Mouse (Mus musculus) neural tube, embryonic 10.5 days (tissue): ENCODE results near the gene Wdr1.
"Not testable (repeated sequence)": the region's sequence is repeated elsewhere in the genome, so short reads cannot be mapped to it uniquely, and the experiment has no call there.

Source experiments
- DNase-seq: peaks from one replicate; pipeline ENCODE4 v3.0.0-alpha.2; 2017; ENCODE audit warnings: low spot score; ENCODE audit errors: extremely low spot score

The Wdr1 gene

DNA sequence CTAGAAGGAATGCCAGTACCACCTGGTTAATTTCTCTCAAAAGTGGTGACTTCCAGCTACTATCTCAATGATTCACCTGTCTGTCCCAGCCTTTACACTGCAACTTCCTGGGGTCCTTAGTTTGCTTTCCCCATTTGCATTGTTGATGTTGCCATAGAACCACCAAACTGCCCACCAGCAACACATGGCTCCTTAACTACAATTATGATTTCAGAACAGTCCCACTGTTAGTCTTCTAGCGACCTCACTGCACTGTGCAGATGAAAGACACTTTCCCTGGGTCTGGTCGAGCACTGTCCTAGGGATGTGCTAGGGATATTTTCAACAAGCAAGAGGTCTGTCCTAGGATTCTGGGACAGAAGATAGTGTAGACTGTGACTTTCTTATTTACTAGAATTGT is at the start of gene Wdr1:
TSS of gene Wdr1 (minus strand) at position 101 of the 400 bp plus-strand sequence.
- DNase-seq = no peak

DNA sequence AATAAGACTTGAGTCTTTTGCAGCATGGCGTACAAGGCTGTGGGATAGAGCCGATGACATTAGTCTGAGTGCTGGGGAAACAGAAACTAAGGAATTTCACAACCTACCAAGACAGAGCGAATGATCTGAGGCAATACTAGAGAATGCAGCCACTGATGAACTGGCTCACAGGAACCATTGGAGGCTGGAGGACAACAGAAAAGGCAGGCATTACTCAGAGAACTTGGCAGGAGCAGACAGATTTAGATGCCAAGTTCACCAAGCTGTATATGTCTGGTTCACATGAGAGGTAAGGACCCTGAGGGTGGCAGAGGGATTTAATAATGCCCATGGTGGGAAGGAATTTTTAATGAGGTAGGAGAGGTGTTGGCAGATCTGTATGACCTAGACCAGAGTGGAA is 48.1 kb upstream of the Wdr1 start:
- no peak for DNase-seq

DNA sequence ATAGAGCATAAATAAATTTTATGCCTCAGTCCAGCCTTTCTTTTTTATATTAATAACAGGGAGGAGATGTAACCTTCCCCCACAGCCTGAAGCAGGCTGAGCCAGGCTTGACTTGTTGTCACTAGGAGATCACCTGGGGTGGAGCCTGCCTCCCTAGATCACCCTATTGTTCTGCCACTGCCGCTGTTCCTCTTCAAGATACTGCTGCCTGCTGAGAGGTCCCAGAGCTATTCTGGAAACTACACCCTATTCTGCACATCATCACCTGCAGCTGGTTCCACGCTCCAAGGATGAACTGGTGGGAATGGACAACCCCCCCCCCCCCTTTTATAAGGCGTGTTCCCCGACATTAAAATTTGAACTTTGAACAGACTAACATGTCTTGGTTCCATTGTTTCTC is 45.2 kb upstream of the Wdr1 start:
- not testable (repeated sequence) for DNase-seq

DNA sequence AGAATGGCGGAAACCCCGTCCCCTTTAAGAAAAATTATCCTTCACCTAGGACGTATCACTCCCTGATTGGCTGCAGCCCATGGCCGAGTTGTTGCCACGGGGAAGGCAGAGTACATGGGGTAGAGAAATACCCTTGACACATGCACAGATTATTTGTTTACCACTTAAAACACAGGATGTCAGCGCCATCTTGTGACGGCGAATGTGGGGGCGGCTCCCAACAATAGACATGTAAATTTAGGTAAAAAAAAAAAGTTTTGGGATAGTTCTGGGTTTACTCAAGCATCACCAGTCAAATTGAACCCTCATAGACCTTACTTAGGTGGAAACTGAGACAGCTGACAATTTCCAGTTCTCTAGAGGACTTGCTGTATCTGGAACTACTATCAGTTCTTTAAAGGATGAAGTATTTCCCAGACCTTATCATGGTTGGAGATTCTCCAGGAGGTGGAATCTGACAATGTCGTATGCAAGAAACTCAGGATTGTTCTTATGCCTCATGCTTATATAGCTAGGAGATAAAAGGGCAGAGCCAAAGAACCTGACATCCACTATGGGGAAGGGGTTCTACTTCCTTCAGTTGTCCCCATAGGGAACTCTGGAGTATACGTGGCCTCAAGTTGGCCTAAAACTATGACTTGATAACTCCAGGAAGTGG is 35.8 kb upstream of the Wdr1 start:
- DNase-seq = no peak

DNA sequence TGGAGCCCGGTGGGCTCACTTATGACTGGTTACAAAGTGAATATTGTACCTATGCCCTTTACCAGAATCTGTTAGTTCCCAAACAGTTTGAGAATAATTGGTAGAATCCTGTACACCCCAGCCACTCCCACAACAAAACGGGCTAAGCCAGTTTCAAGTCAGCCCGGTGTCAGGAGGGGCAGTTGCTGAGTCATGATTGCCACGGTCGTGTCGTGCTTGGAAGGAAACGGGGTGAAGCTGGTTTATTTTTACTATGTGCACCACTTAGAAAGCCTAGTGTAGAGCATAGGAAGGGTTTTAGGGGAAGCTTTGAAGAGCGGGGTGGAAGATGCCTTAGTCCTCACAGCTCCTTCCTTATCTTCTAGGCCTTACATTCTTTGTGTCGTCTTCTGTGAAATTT is 25.9 kb upstream of the Wdr1 start:
- DNase-seq = no peak

DNA sequence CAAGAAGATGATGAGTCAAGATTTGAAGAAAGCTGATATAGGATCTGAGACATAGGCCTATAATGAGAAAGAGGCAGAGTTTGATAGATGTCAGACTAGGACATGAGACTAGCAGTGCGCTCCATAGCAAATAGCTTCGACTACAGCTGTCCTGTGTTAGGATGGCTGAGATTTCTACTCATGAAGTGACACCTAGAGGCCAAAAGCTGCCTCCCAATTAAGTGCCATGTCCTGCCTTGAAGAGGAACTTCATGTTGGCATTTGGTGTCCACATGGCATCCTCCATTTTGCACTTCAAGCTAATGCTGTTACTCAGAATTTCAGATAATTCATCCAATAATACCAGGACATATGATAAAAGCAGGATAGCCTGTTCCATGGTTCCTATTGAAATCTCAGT is 22.4 kb upstream of the Wdr1 start:
- no peak for DNase-seq

DNA sequence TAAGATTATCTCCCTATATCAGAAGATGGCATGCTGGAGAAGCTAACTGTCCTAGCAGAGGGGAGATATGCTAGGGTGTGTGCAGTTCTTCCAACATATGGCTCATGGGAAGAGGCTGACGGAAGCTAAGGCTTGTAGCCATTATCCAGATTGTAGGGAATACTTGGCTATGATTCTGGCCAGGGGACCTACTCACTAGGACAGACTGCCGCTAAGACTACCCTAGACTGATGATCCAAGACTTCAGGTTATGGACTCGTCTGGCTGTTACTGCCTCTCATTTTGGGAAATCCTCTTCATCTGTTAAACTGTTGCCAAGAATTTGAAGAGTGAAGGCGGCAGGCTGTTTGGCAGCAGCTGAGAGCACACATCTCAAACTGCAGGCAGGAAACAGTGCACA is 20.0 kb upstream of the Wdr1 start:
- no peak for DNase-seq

DNA sequence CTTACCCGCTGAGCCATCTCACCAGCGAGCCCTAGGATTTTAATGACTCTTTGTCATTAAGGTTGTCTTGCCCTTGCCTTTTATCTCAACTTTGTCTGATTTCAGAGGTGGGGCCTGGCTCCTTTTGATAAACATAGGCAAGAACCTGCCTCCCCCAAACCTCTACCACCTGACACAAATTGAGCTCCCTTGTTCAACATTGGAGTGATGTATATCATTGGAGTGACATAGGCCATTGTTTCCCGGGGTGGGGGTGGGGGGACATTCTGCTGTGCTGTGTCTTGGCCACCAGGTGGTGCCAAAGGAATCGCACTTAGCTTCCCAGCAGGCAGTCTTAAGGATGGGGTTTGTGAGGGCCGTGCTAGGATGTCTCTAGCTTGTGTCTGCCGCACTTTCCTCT is 17.7 kb upstream of the Wdr1 start:
- peak; percentile 46 for DNase-seq

DNA sequence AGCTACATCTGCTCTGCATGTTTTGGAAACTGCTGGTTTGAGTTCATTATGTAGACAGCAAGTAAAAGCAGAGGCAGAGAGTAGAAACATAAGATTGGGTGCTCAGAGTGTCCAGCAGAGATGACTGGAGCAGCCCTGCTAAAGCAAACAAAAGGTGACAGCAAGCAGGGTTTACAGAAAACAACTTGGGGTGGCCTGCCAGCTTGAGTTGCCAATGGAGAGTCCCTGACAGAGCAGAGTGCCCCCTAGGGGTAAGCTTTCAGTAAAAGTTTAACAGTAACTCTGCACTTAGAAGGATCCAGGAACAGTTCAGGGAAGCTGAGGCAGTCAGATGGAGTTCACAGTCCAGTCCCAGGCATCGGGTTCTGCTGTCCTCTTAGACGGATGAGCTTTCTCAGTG is 7.9 kb upstream of the Wdr1 start:
- DNase-seq = no peak

DNA sequence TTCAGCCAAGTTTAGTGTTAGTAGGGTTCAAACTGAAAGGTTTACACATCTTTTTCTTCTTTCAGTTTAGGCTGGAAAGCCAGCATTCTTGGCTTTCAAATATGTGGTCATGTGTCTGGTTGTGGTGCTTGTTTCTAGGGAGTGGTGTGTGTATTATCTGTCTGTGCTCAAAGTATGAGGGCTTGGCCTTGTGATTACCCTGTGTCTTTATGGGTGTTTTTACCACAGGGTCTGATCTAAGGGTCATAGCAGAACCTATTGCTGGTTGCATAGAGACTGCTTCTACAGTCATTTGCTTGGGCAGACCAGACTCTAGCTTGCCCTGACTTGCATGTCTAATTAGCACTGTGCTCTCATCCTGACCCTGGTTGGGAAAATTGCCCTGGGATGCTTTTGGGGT is 5.6 kb upstream of the Wdr1 start:
- no peak for DNase-seq

DNA sequence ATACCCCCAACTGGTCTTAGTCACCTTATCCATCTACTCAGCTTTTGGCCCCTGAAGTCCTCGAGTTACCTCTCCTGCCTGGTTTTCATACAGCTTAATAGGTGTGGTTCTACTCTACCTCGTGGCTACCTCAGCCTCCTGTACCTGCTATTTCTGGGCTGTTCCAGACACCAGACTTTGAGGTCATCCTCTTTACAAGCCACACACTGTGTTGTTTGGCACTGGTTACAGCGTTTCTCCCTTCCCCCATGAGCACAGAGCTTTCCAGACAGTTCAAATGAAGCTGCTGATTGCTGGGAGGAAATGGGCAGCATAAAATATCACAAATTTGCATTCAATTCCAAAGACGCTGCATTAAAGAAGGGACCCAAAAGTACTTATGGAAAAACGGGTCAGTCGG is 1.8 kb upstream of the Wdr1 start:
- no peak for DNase-seq

DNA sequence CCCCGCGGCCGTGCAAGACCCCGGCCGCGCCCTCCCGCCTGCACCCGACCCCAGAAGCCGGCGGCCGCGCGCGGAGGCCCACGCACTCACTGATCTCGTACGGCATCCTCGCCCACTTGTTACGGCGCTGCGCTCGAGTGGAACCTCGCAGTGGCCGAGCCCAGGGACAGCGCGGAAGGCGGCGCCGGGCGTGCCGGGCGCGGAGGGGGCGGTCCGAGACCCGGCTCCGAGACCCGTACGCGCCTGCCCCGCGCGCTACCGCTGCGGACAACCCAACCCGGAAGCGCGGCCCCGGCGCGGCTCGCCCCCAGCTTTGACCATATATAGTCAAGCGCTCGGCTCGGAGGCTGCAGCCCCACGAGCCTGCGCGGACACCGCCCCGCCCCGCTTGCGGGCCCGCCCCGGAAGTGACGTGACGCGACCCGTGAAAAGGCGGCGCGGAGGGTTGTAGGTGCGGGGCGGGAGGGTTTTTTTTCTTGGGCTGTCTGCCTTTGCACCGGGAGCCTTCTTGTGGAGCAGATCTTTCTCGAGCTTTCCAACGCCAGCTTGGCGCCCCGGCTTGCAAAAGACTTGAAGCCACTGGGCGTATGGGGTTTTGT is 1.5 kb downstream of the Wdr1 start:
- DNase-seq = peak; percentile 99

DNA sequence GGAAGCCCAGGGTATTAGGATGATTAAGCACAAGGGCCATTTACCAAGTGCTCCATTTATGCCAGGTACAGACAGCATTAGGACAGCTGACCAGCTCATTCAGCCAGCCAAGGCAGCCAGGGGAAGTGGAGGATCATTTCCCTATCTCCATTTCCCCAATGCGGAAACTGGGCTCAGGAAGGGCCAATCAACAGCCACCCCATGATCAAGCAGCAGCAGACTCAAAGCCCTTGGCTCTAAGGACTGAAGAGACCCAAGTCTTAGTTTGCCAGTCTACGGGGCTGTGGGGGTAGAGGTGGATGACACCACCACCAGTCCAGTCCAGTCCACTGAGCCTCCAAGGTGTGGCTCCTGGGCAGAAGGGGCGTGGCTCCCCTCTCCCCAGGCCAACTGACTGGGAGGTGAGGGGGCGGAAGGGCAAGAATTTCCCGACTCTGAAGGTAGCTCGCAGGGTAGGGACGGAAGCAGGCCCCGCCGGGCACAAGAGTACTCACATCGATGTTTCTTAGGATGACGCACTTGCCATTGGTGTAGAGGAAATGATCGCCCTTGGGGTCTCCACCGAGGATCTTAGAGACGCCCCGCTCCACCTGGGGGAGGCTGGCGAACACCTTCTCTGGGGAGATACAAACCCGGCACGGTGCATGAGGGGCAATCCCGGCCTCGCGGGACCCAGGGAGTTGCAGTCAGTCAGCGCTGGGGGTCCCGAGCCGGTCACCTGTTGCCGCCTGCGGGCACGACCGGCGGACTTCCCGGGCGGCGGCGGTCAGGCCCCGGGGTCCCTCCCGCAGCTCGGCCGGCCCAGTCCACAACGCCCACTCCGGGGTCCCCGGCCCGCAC is 2.2 kb downstream of the Wdr1 start:
- DNase-seq = no peak

DNA sequence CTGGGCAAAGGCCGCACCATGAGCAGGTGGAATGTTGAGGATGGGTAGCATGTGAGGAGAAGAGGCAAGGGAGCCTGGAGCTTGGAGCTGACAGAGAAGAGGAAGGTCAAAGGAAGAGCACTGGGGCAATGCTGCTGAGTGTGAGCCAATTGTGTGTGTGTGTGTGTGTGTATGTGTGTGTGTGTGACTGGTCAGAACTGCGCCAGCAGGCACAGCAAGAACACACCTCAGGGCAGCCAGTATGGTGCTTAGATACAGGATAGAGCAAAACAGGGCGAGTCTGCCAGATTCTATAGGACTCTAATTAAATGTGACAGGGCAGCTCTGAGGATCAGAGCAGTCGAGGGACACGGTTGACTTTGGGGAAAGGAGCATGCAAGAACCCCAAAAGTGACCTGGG is 4.2 kb downstream of the Wdr1 start:
- no peak for DNase-seq

DNA sequence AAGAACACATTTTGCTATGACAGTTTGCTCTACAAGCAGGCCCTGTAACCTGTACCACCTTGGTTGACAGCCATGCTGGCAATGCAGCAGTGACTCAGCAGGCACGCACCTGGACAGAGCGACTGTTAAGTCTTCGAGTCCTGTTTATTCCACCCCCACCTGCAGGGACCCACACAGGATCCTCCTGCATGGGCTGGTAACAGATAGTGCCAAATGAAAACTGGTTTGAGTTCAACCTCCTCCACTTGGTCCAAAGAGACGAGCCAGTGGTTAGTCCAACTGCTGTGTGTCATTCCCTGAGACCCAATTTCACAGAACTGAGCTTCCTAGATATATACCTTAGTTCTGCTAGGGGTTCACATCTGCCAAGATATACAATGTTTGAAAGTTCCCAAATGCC is 5.2 kb downstream of the Wdr1 start:
- no peak for DNase-seq

DNA sequence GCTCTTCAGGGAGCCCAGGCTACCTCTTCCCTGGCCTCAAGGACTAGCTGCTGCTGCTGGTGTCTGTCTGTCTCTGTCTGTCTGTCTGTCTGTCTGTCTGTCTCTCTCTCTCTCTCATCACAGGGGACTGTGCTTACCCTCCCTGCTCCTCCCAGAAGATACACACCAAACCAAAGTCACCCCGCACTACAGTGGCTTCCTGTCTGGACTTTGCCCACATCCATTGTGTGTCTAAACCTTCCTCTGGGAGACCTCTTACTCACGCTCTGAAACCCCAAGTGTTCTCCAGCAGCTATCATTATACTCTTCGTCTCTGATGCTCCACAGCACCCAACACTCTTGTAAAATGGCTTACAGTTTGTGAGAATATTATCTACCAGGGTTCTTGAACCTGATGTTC is 6.6 kb downstream of the Wdr1 start:
- DNase-seq = no peak

DNA sequence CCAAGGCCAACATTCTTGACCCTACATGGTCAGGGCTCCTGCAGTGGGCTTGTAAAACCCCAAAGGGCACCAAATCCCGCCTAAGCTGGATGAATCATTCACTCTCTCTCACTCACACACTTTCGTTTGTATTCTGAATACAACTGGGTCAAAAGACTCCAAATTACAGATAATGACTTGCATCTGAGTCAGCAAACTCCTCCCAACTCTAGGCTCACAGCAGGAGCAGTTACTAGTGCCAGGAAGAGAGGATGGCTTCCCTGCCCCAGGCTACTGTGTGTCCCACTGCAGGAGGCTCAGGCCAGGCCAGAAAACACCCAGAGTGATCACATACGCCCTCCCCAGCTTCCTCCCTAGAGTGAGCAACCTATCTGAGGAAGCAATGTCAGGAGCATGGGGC is 9.1 kb downstream of the Wdr1 start:
- DNase-seq = no peak

DNA sequence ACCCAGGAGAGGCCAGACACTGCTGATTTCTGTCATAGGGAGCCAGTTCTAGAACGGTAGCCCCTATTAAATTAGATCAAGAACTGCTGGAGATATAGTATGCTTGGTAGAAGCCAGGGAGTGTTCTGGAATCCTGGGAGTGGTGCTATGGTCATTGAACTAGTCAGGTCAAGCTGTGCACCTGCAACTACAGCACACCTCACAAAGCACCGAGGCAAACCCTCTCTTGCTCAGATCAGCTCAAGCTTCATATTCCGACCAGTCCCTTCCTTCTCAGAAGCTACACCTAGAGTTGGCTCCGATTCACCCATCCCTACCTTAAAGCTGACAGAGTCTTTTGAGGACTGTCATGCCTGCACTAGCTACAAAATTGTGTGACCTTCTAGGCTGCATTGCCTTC is 9.5 kb downstream of the Wdr1 start:
- DNase-seq = no peak

DNA sequence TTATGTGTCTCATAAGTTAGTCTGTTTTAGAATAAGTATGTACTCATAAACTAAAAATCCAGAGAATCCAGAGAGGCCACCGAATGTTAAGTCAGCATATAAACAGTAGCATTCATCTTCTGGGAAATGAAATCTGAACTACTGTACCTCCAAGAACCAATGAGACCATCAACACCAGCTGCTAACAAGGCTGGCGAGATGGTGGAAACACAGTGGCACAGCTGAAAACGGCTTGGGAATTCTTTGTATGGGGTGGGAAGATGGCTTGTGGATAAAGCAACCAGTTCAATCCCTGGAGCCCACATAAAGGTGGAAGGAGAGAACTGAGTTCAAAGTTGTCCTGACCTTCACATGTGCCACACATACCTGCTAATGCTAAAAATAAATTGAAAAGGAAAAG is 10.4 kb downstream of the Wdr1 start:
- no peak for DNase-seq

DNA sequence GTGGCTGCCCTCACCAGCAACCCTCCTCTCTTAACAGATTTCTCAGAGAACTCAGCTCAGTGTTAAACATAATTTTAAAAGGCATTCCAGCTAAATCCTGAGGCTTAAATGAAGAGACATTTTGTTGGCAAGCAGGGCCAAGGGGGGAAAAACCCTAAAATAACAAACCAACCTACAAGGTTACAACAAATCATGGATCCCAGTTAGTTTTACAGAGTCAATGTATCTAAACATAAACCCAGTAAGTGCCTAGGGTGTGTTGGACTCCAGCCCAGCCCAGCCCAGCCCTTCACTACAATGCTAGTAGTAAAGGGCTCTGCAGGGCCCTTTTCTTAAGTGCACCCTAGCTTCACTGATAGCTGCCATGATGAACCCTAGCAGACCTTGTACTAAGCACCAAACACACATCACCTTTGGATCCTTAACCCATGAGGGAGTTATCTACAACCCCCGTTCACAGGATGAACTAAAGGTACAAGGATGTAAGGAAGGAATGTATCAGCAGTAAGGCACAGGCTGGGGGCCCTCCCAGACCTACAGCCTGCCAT is 12.7 kb downstream of the Wdr1 start:
- DNase-seq = no peak

DNA sequence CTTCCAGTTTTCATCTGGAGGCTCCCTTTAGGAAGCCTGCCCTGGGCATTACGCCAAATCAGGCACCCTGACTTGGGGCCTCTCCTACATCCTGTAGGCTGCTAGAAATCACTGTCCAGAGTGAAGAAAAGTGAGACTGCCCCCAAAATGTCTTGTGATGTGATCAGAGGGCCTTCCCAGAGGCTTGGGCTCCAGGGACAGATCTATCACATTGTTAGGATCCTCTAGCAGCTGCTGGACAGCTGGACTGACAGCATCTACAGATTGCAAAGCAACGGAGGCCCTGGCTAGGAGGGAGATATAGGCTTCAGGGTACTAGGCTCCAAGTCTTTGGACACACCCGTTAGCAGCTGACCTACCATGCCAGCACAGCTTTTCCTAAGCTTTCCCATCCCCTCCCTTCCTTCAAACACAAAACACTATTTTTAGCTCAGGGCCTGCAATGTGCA is 13.5 kb downstream of the Wdr1 start:
- DNase-seq = no peak

DNA sequence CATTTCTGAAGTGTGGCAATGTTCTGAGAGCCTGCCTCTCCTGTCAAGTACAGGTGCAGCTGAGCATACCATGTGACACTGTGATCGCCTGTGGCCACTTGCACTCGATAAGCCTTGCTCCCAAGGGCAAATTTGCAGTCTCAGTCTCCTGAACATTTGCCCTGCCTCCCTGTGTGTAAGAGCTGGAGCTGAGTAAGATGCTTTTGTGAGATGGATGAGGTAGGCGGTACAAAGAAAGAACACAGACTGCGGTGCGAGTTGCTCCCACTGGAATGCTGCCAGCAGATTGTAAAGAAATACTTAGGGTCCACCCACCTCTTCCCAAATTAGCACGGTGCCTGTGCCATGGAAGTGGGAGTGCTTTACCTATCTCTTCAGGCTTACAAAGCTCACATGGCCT is 15.6 kb downstream of the Wdr1 start:
- DNase-seq = no peak
